Mouse (Mus musculus) embryonic facial prominence, embryonic 13.5 days (tissue): ENCODE results near the gene Ppp1r27. TPM values are rescaled to one million over a fixed set of nuclear protein-coding genes. Genes with fewer than 3 reads are reported as not detected.

Source experiments
- ATAC-seq: fragments of 200-750 bp; cut with Nextera tagmentation; 2 replicates; pipeline ENCODE4 v1.8.0; 2017; ENCODE audit warnings: low read depth; ENCODE audit not compliant: insufficient number of reproducible peaks, insufficient read depth, low FRiP score, low TSS enrichment
- H3K27ac ChIP-seq: fragments of 300-500 bp; sonication (generic); 2 replicates; pipeline ENCODE4 v1.5.1; 2015; ENCODE audit warnings: moderate library complexity, mild to moderate bottlenecking, inconsistent platforms
- H3K27me3 ChIP-seq: fragments of 300-500 bp; sonication (generic); 2 replicates; pipeline ENCODE4 v1.6.1; 2015; ENCODE audit warnings: mild to moderate bottlenecking, inconsistent platforms
- H3K36me3 ChIP-seq: fragments of 300-500 bp; sonication (generic); 2 replicates; pipeline ENCODE4 v1.6.1; 2015; ENCODE audit warnings: mild to moderate bottlenecking, inconsistent platforms
- H3K4me1 ChIP-seq: fragments of 300-500 bp; sonication (generic); 2 replicates; pipeline ENCODE4 v1.6.1; 2015; ENCODE audit warnings: inconsistent platforms
- H3K4me2 ChIP-seq: fragments of 300-500 bp; sonication (generic); 2 replicates; pipeline ENCODE4 v1.6.1; 2015; ENCODE audit warnings: moderate library complexity, mild to moderate bottlenecking, inconsistent platforms
- H3K4me3 ChIP-seq: fragments of 300-500 bp; sonication (generic); 2 replicates; pipeline ENCODE4 v1.5.1; 2015; ENCODE audit warnings: mild to moderate bottlenecking, inconsistent platforms
- H3K9ac ChIP-seq: fragments of 300-500 bp; sonication (generic); 2 replicates; pipeline ENCODE4 v1.6.1; 2015; ENCODE audit warnings: mild to moderate bottlenecking, inconsistent platforms
- H3K9me3 ChIP-seq: fragments of 300-500 bp; sonication (generic); 2 replicates; pipeline ENCODE4 v1.6.1; 2016; ENCODE audit warnings: inconsistent platforms
- WGBS: fragments of 180-500 bp; shearing (Covaris S2); methylation state at CpG from one replicate; pipeline ENCODE4 v1.1.7; 2015; ENCODE audit warnings: mixed read lengths; 5-methylcytosine and 5-hydroxymethylcytosine counted together
- polyA plus RNA-seq: library from polyadenylated mRNA; unstranded; fragments of >200 nt; fragmentation: Nextera tagmentation; extraction: Ambion mirVana; gene quantifications from 2 replicates; pipeline ENCODE4 v1.2.1, GENCODE M21; 2015

Ppp1r27 gene
- polyA plus RNA-seq, 1 experiment from 2014 or later: not detected

DNA sequence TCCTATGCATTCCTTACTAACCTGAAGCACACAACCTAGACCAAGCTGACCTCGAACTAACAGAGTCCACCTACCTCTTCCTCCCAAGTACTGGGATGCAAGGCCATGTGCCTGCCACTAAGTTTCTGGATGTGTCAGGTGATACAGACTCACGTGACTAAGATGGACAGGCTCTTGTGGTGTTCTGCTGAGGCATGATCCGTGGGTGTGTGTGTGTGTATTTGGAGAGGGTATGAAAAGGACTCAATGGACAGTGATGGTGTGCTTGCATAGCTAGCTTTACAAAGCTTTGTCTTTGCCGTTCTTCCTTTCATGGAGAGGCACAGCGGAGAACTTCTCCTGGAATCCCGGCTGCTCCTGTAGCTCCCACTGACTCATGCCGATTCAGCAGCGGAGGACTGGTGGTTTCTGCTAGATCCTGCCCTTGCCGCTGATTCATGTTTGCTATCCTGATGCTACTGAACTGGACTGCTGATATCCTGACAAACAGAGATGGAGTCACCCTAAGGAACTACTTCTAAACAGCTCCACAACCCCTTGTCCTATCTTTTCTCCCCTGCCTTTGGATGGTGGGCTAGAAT lies 42.6 kb downstream of the Ppp1r27 start:
- H3K36me3 ChIP-seq: no peaks in the 10 kb centered on the region
- H3K27me3 ChIP-seq: no peaks in the 10 kb centered on the region
- H3K27ac ChIP-seq: peak overlapping the region; percentile 52; the same call in 1 of the 2 replicates
- H3K4me2 ChIP-seq: no peak overlapping the region
- no peak overlapping the region for H3K4me3 ChIP-seq
- ATAC-seq: no peak
- no peaks in the 10 kb centered on the region for H3K9me3 ChIP-seq
- H3K4me1 ChIP-seq: peaks cover 12% of the 10 kb centered on the region
- H3K9ac ChIP-seq: no peak overlapping the region
- 88% methylated on average over 9 of the region's 9 CpGs for WGBS

DNA sequence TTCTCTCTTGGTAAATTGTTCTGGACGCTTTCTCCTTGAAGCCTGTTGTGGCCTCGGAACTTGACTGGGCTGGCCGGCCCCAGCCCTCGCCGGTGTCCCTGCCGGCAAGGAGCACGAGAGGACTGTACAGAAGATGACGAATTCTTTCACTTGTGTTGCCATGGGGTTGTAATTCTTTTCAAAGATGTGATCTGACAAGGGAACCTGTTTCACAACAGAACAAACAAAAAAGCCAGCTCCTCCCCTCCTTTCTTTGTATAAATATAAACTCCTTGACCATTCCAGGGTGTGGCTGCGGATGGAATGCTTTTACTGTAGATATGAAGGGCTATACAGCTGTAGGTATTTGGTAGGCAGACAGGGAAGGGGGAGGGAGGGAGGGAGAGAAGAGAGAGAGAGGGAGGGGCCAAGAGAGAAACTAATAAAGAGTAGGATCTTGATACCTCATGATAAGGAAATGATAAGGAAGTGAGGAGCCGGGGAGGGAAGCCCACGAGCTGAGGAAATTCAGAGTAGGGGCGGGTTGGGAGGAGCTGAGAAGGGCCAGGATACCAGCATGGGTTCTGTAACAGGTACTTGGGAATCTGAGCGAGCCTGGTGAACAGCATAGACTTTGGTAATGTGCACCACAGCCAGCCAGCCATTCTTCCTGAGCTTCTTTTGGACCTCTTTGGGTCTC lies 43.2 kb downstream of the Ppp1r27 start:
- ATAC-seq: no peak
- 70% methylated on average over 13 of the region's 13 CpGs for WGBS

DNA sequence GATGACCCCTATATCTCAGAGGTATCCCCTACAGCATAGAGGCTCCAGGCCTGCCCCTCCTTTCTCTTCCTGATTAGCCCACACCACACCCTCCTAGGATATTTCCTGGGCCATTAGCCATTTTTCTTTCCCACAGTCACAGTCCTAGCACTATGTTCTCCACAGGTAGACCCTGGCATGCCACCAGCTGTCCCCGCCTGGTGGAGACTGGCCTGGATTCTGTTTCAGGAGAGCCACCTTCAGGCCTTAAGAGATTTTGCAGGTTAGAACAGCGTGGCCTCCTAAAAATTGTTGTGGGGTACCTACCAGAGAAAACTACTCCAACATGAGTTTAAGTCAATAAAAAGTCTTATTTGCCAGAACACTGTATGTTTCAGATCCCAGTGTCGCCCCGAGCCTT lies 44.0 kb downstream of the Ppp1r27 start:
- H3K27me3 ChIP-seq: no peaks in the 10 kb centered on the region
- no peak overlapping the region for H3K4me3 ChIP-seq
- 63% methylated on average over 4 of the region's 4 CpGs for WGBS
- no peaks in the 10 kb centered on the region for H3K9me3 ChIP-seq
- H3K4me2 ChIP-seq: no peak overlapping the region
- no peak for ATAC-seq
- H3K36me3 ChIP-seq: no peaks in the 10 kb centered on the region
- H3K4me1 ChIP-seq: peaks cover 12% of the 10 kb centered on the region
- H3K9ac ChIP-seq: no peak overlapping the region
- no peak overlapping the region for H3K27ac ChIP-seq

More for the DNA sequence above, 43.2 kb downstream of the Ppp1r27 start:
- Histone ChIP-seq H3K9ac (no peak overlapping the region), H3K4me2 (no peak overlapping the region), H3K4me1 (peaks cover 12% of the 10 kb centered on the region), H3K27ac (peak overlapping the region; percentile 52), H3K4me3 (no peak overlapping the region), H3K27me3 (no peaks in the 10 kb centered on the region), H3K36me3 (no peaks in the 10 kb centered on the region), H3K9me3 (no peaks in the 10 kb centered on the region)

- H3K9ac ChIP-seq: no peak overlapping the region
- H3K4me2 ChIP-seq: no peak overlapping the region
- no peak overlapping the region for H3K4me3 ChIP-seq
- H3K9me3 ChIP-seq: no peaks in the 10 kb centered on the region
- peaks cover 8% of the 10 kb centered on the region for H3K4me1 ChIP-seq
- 85% methylated on average over 3 of the region's 3 CpGs for WGBS
- H3K27me3 ChIP-seq: no peaks in the 10 kb centered on the region
- no peaks in the 10 kb centered on the region for H3K36me3 ChIP-seq
- no peak overlapping the region for H3K27ac ChIP-seq
- ATAC-seq: no peak
Measured at GRCm38 (mm10) chr11:120505661-120506060, 45.3 kb downstream of the Ppp1r27 start.

- H3K9ac ChIP-seq: no peak overlapping the region
- H3K27me3 ChIP-seq: no peaks in the 10 kb centered on the region
- ATAC-seq: no peak
- H3K27ac ChIP-seq: no peak overlapping the region
- WGBS: 86% methylated on average over 4 of the region's 4 CpGs
- H3K36me3 ChIP-seq: peaks cover 26% of the 10 kb centered on the region
- H3K4me1 ChIP-seq: peaks cover 6% of the 10 kb centered on the region; the same call in 1 of the 2 replicates
- no peak overlapping the region for H3K4me3 ChIP-seq
- H3K4me2 ChIP-seq: no peak overlapping the region
- no peaks in the 10 kb centered on the region for H3K9me3 ChIP-seq
Measured at GRCm38 (mm10) chr11:120501701-120502100, 49.2 kb downstream of the Ppp1r27 start.

- no peaks in the 10 kb centered on the region for H3K27me3 ChIP-seq
- 65% methylated on average over 6 of the region's 6 CpGs for WGBS
- no peaks in the 10 kb centered on the region for H3K9me3 ChIP-seq
- no peak overlapping the region for H3K4me2 ChIP-seq
- no peak overlapping the region for H3K27ac ChIP-seq
- no peak overlapping the region for H3K9ac ChIP-seq
- H3K4me1 ChIP-seq: peaks cover 6% of the 10 kb centered on the region; the same call in 1 of the 2 replicates
- H3K36me3 ChIP-seq: peaks cover 33% of the 10 kb centered on the region
- no peak for ATAC-seq
- no peak overlapping the region for H3K4me3 ChIP-seq
Measured at GRCm38 (mm10) chr11:120501018-120501417, 49.9 kb downstream of the Ppp1r27 start.

GRCm38 (mm10) chr11:120500357-120500756 lies 50.6 kb downstream of the Ppp1r27 start:
- Histone ChIP-seq H3K9me3 (no peaks in the 10 kb centered on the region), H3K4me1 (peaks cover 6% of the 10 kb centered on the region; the same call in 1 of the 2 replicates), H3K36me3 (peaks cover 40% of the 10 kb centered on the region), H3K4me3 (no peak overlapping the region), H3K27ac (no peak overlapping the region; the same call in 1 of the 2 replicates), H3K27me3 (no peaks in the 10 kb centered on the region), H3K9ac (0 out of 2 replicates have a peak overlapping the region, but pooled peaks have one; percentile 36), H3K4me2 (no peak overlapping the region)
- ATAC-seq: no peak
- 14% methylated on average over 3 of the region's 3 CpGs for WGBS

Other genes with a start within 250 kb of the Ppp1r27 start
- gene Actg1, start 202.6 kb downstream of the Ppp1r27 start, polyA plus RNA-seq: 2,524 and 2,741 TPM in 2 replicates
- gene Fscn2, start 189.6 kb downstream of the Ppp1r27 start, polyA plus RNA-seq: 0.25 and 1.1 TPM in 2 replicates
- 38.6 and 43.7 TPM in 2 replicates for gene Faap100, start 172.4 kb downstream of the Ppp1r27 start, polyA plus RNA-seq
- 34.7 and 37.4 TPM in 2 replicates for gene Nploc4, start 113.4 kb downstream of the Ppp1r27 start, polyA plus RNA-seq
- gene Tspan10, start 108.5 kb downstream of the Ppp1r27 start, polyA plus RNA-seq: 0.30 and 0.35 TPM in 2 replicates
- gene Pde6g, start 97.6 kb downstream of the Ppp1r27 start, polyA plus RNA-seq: 0.29 TPM in 1 of 2 replicates, not detected in the other
- 15.8 TPM in 2 replicates for gene Oxld1, start 93.1 kb downstream of the Ppp1r27 start, polyA plus RNA-seq
- 39.8 and 45.0 TPM in 2 replicates for gene Ccdc137, start 93.0 kb downstream of the Ppp1r27 start, polyA plus RNA-seq
- gene Arl16, start 83.5 kb downstream of the Ppp1r27 start, polyA plus RNA-seq: 59.6 and 63.6 TPM in 2 replicates
- gene Mrpl12, start 66.5 kb downstream of the Ppp1r27 start, polyA plus RNA-seq: 134 and 138 TPM in 2 replicates
- gene Slc25a10, start 59.3 kb downstream of the Ppp1r27 start, polyA plus RNA-seq: 50.1 and 54.3 TPM in 2 replicates
- 1.3 and 1.7 TPM in 2 replicates for gene Gcgr, start 20.4 kb downstream of the Ppp1r27 start, polyA plus RNA-seq
- gene Mcrip1, start 1.4 kb downstream of the Ppp1r27 start, polyA plus RNA-seq: 219 and 247 TPM in 2 replicates
- 684 and 710 TPM in 2 replicates for gene P4hb, start 22.1 kb upstream of the Ppp1r27 start, polyA plus RNA-seq
- 535 and 580 TPM in 2 replicates for gene Arhgdia, start 30.5 kb upstream of the Ppp1r27 start, polyA plus RNA-seq
- gene Alyref, start 47.2 kb upstream of the Ppp1r27 start, polyA plus RNA-seq: 492 and 529 TPM in 2 replicates
- gene Anapc11, start 47.3 kb upstream of the Ppp1r27 start, polyA plus RNA-seq: 219 and 222 TPM in 2 replicates
- gene Npb, start 57.3 kb upstream of the Ppp1r27 start, polyA plus RNA-seq: 0.98 and 1.7 TPM in 2 replicates
- gene Pcyt2, start 66.8 kb upstream of the Ppp1r27 start, polyA plus RNA-seq: 150 and 152 TPM in 2 replicates
- 26.6 and 30.0 TPM in 2 replicates for gene Sirt7, start 74.1 kb upstream of the Ppp1r27 start, polyA plus RNA-seq
- gene Mafg, start 82.5 kb upstream of the Ppp1r27 start, polyA plus RNA-seq: 22.0 and 30.0 TPM in 2 replicates
- 27.7 and 34.9 TPM in 2 replicates for gene Pycr1, start 92.6 kb upstream of the Ppp1r27 start, polyA plus RNA-seq
- gene Myadml2, start 97.0 kb upstream of the Ppp1r27 start, polyA plus RNA-seq: not detected in 2 replicates
- gene Notum, start 110.0 kb upstream of the Ppp1r27 start, polyA plus RNA-seq: 4.3 and 7.2 TPM in 2 replicates
- 109 and 123 TPM in 2 replicates for gene Aspscr1, start 121.8 kb upstream of the Ppp1r27 start, polyA plus RNA-seq
- gene Cenpx, start 162.6 kb upstream of the Ppp1r27 start, polyA plus RNA-seq: 132 and 154 TPM in 2 replicates
- gene Lrrc45, start 162.8 kb upstream of the Ppp1r27 start, polyA plus RNA-seq: 71.0 and 77.8 TPM in 2 replicates
- 66.0 and 72.6 TPM in 2 replicates for gene Rac3, start 170.3 kb upstream of the Ppp1r27 start, polyA plus RNA-seq
- 17.9 and 18.3 TPM in 2 replicates for gene Dcxr, start 176.1 kb upstream of the Ppp1r27 start, polyA plus RNA-seq
- gene Cbr2, start 181.0 kb upstream of the Ppp1r27 start, polyA plus RNA-seq: 27.1 and 32.3 TPM in 2 replicates
- gene Hmga1b, start 211.7 kb upstream of the Ppp1r27 start, polyA plus RNA-seq: 4.3 and 9.4 TPM in 2 replicates
- 52.2 and 52.4 TPM in 2 replicates for gene Rfng, start 233.1 kb upstream of the Ppp1r27 start, polyA plus RNA-seq
- gene Gps1, start 233.1 kb upstream of the Ppp1r27 start, polyA plus RNA-seq: 223 and 233 TPM in 2 replicates
- gene Dus1l, start 245.3 kb upstream of the Ppp1r27 start, polyA plus RNA-seq: 53.7 and 61.0 TPM in 2 replicates